Mouse (Mus musculus): ENCODE data around the gene Samt4.

Gene Samt4

GRCm38 (mm10) chrX:154481702-154482101 lies at the start of gene Samt4:
Gene Samt4, plus strand, starts transcription at chrX:154482002.
- DNase-seq (ENCODE audit: low read depth, low spot score): no peak

- peak; percentile 19 for DNase-seq (ENCODE audit: low read depth, low spot score)
Observed at GRCm38 (mm10) chrX:154443696-154444095, 38.1 kb upstream of the Samt4 start.

- peak; percentile 1 for DNase-seq (ENCODE audit: low read depth, low spot score)
Observed at GRCm38 (mm10) chrX:154468386-154468785, 13.4 kb upstream of the Samt4 start.

Data from ES-CJ7 (cell line).